Mouse (Mus musculus) forebrain, embryonic 13.5 days (tissue): ENCODE data around the gene Cdyl2. TPM values are rescaled to one million over a fixed set of nuclear protein-coding genes. Genes with fewer than 3 reads are reported as not detected.
A peak's percentile ranks its signal among the peaks of the same experiment; 100 is the strongest.

Experiments
- ATAC-seq: fragments of 200-750 bp; cut with Nextera tagmentation; 2 replicates; pipeline ENCODE4 v1.8.0; 2017
- H3K27ac ChIP-seq: fragments of 300-500 bp; sonication (generic); 2 replicates; pipeline ENCODE4 v1.5.1; 2015; ENCODE audit warnings: inconsistent platforms, mild to moderate bottlenecking, moderate library complexity
- H3K27me3 ChIP-seq: fragments of 300-500 bp; sonication (generic); 2 replicates; pipeline ENCODE4 v1.6.1; 2015; ENCODE audit warnings: mild to moderate bottlenecking, inconsistent platforms
- H3K36me3 ChIP-seq: fragments of 300-500 bp; sonication (generic); 2 replicates; pipeline ENCODE4 v1.6.1; 2015; ENCODE audit warnings: mild to moderate bottlenecking, inconsistent platforms; ENCODE audit not compliant: poor library complexity, severe bottlenecking
- H3K4me1 ChIP-seq: fragments of 300-500 bp; sonication (generic); 2 replicates; pipeline ENCODE4 v1.6.1; 2015; ENCODE audit warnings: inconsistent platforms
- H3K4me2 ChIP-seq: fragments of 300-500 bp; sonication (generic); 2 replicates; pipeline ENCODE4 v1.6.1; 2015; ENCODE audit warnings: inconsistent platforms, mild to moderate bottlenecking, moderate library complexity
- H3K4me3 ChIP-seq: fragments of 300-500 bp; sonication (generic); 2 replicates; pipeline ENCODE4 v1.5.1; 2015; ENCODE audit warnings: mild to moderate bottlenecking, inconsistent platforms
- H3K9ac ChIP-seq: fragments of 300-500 bp; sonication (generic); 2 replicates; pipeline ENCODE4 v1.6.1; 2015; ENCODE audit warnings: mild to moderate bottlenecking, inconsistent platforms
- H3K9me3 ChIP-seq: fragments of 300-500 bp; sonication (generic); replicated peaks from 2 replicates; pipeline ENCODE4 v1.6.1; 2016; ENCODE audit warnings: inconsistent platforms
- WGBS: fragments of 180-500 bp; shearing (Covaris S2); methylation state at CpG from one replicate; pipeline ENCODE4 v1.1.7; 2015; 5-methylcytosine and 5-hydroxymethylcytosine counted together
- polyA plus RNA-seq: library from polyadenylated mRNA; unstranded; fragments of >200 nt; fragmentation: Nextera tagmentation; extraction: Ambion mirVana; gene quantifications from 2 replicates; pipeline ENCODE4 v1.2.1, GENCODE M21; 2015

Cdyl2 gene
- polyA plus RNA-seq, 1 experiment from 2014 or later, result 7.0 TPM

DNA sequence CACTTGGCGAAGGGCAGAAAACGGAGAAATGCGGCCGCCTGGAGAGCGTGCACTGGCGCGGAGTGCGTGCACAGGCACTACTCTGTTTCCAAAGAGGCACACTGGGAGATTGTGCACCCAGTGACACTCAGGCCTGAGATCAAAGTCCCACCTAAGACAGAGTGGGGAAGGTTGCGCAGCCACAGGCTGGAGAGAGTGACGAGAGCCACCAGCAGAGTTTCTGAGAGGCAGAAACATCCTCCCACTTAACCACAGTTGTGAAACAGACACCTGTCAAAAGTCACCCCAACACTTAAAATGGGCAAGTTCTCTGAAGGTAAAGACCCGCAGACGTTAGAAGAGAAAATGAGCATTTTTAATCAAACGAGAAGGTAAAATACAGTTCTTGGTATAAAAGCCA is 97.5 kb downstream of the Cdyl2 start:
- no peak overlapping the region for H3K9ac ChIP-seq
- H3K27ac ChIP-seq, result no peak overlapping the region
- H3K4me1 ChIP-seq, result no peaks in the 10 kb centered on the region
- no peak overlapping the region for H3K4me3 ChIP-seq
- no peak overlapping the region for H3K4me2 ChIP-seq
- no peaks in the 10 kb centered on the region for H3K9me3 ChIP-seq
- no peak for ATAC-seq
- no peaks in the 10 kb centered on the region for H3K36me3 ChIP-seq
- H3K27me3 ChIP-seq, result no peaks in the 10 kb centered on the region
- WGBS, result 93% methylated on average over 13 of the region's 13 CpGs

DNA sequence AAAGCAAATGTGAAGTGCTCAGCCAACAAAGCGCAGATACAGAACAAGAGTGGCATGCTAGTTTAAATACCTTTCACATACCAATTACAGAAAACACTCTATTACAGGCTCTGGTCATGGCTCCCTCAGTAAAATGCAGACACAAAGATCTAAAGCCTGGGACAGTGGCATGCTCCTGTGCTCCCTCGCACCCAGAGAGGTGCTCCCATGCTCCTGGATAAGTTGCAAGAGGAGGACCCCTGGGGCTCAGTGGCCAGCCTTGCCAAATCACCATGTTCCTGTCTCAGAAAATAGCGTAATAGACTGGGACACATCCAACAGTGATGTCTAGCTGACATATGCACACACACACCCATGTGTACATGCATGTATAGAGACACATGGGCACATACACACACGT is 98.4 kb downstream of the Cdyl2 start:
- 90% methylated on average over 4 of the region's 4 CpGs for WGBS
- ATAC-seq, result no peak
- Histone ChIP-seq H3K4me3 (no peak overlapping the region), H3K27ac (no peak overlapping the region), H3K9ac (no peak overlapping the region), H3K36me3 (no peaks in the 10 kb centered on the region), H3K4me2 (no peak overlapping the region), H3K9me3 (no peaks in the 10 kb centered on the region), H3K4me1 (no peaks in the 10 kb centered on the region), H3K27me3 (no peaks in the 10 kb centered on the region)

- no peak for ATAC-seq
- H3K36me3 ChIP-seq, result no peaks in the 10 kb centered on the region
- H3K4me1 ChIP-seq, result no peaks in the 10 kb centered on the region
- H3K27ac ChIP-seq, result no peak overlapping the region
- H3K27me3 ChIP-seq, result no peaks in the 10 kb centered on the region
- no peak overlapping the region for H3K4me3 ChIP-seq
- no peaks in the 10 kb centered on the region for H3K9me3 ChIP-seq
- H3K9ac ChIP-seq, result no peak overlapping the region
- H3K4me2 ChIP-seq, result no peak overlapping the region
- 78% methylated on average over 10 of the region's 10 CpGs for WGBS
These were observed 99.2 kb downstream of the Cdyl2 start for GRCm38 (mm10) chr8:116633470-116634150.

GRCm38 (mm10) chr8:116630066-116630465 is 102.7 kb downstream of the Cdyl2 start:
- Histone ChIP-seq H3K4me1 (no peaks in the 10 kb centered on the region), H3K4me3 (no peak overlapping the region), H3K9ac (no peak overlapping the region), H3K4me2 (no peak overlapping the region), H3K9me3 (no peaks in the 10 kb centered on the region), H3K27ac (no peak overlapping the region), H3K36me3 (no peaks in the 10 kb centered on the region), H3K27me3 (no peaks in the 10 kb centered on the region)
- WGBS, result 43% methylated on average over 11 of the region's 11 CpGs
- no peak for ATAC-seq

- H3K4me1 ChIP-seq, result no peaks in the 10 kb centered on the region
- 87% methylated on average over 7 of the region's 7 CpGs for WGBS
- ATAC-seq, result no peak
These were observed 103.8 kb downstream of the Cdyl2 start for GRCm38 (mm10) chr8:116628975-116629374.

DNA sequence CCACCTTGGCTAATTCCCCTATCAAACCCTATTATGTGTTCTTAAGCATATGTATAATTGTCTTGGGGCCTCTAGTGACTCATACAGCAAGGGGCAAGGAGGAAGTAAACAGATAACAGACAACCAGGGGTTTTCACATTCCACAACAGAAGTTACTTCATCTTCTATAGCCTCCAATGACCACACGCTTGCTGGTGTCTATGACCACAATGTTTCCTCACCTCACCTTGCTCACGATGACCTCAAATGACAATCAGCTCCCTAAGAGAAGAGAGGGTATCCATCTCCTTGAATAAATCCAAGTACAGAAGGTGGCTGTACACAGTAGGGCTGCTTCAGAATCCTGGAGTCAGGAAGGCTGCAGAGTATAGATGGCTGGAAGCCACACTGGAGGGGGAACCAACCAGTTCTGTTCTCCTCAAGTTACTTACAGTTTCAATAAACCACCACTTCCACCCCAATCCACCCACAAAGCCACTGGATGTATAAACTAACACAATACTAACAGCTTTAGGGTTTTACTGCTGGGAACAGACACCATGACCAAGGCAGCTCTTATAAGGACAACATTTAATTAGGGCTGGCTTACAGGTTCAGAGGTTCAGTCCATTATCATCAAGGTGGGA is 104.8 kb downstream of the Cdyl2 start:
- Histone ChIP-seq H3K27ac (no peak overlapping the region), H3K9ac (no peak overlapping the region), H3K36me3 (peaks cover 7% of the 10 kb centered on the region; the same call in 1 of the 2 replicates), H3K4me1 (no peaks in the 10 kb centered on the region), H3K9me3 (no peaks in the 10 kb centered on the region), H3K4me3 (no peak overlapping the region), H3K4me2 (no peak overlapping the region), H3K27me3 (no peaks in the 10 kb centered on the region)
- WGBS, result 94% methylated on average over 2 of the region's 2 CpGs
- ATAC-seq, result no peak

More at GRCm38 (mm10) chr8:116628975-116629374, 103.8 kb downstream of the Cdyl2 start:
- Histone ChIP-seq H3K4me3 (no peak overlapping the region), H3K9me3 (no peaks in the 10 kb centered on the region), H3K36me3 (peaks cover under 1% of the 10 kb centered on the region; the same call in 1 of the 2 replicates), H3K9ac (no peak overlapping the region), H3K27ac (no peak overlapping the region), H3K27me3 (no peaks in the 10 kb centered on the region), H3K4me2 (no peak overlapping the region)

GRCm38 (mm10) chr8:116623591-116623990 is 109.2 kb downstream of the Cdyl2 start:
- ATAC-seq, result no peak
- WGBS, result 96% methylated on average over 11 of the region's 11 CpGs

GRCm38 (mm10) chr8:116622326-116622725 is 110.5 kb downstream of the Cdyl2 start:
- H3K9me3 ChIP-seq, result no peaks in the 10 kb centered on the region
- no peak overlapping the region for H3K4me2 ChIP-seq
- H3K4me3 ChIP-seq, result no peak overlapping the region
- H3K27me3 ChIP-seq, result no peaks in the 10 kb centered on the region
- peak overlapping the region; percentile 61; the same call in 1 of the 2 replicates for H3K27ac ChIP-seq
- ATAC-seq, result no peak
- peaks cover 25% of the 10 kb centered on the region for H3K4me1 ChIP-seq
- H3K36me3 ChIP-seq, result peaks cover 7% of the 10 kb centered on the region; the same call in 1 of the 2 replicates
- WGBS, result 80% methylated on average over 9 of the region's 9 CpGs
- no peak overlapping the region for H3K9ac ChIP-seq

More at GRCm38 (mm10) chr8:116623591-116623990, 109.2 kb downstream of the Cdyl2 start:
- Histone ChIP-seq H3K27ac (no peak overlapping the region), H3K27me3 (no peaks in the 10 kb centered on the region), H3K9ac (no peak overlapping the region), H3K4me2 (no peak overlapping the region), H3K4me3 (no peak overlapping the region), H3K4me1 (peaks cover 25% of the 10 kb centered on the region), H3K9me3 (no peaks in the 10 kb centered on the region), H3K36me3 (peaks cover 7% of the 10 kb centered on the region; the same call in 1 of the 2 replicates)

DNA sequence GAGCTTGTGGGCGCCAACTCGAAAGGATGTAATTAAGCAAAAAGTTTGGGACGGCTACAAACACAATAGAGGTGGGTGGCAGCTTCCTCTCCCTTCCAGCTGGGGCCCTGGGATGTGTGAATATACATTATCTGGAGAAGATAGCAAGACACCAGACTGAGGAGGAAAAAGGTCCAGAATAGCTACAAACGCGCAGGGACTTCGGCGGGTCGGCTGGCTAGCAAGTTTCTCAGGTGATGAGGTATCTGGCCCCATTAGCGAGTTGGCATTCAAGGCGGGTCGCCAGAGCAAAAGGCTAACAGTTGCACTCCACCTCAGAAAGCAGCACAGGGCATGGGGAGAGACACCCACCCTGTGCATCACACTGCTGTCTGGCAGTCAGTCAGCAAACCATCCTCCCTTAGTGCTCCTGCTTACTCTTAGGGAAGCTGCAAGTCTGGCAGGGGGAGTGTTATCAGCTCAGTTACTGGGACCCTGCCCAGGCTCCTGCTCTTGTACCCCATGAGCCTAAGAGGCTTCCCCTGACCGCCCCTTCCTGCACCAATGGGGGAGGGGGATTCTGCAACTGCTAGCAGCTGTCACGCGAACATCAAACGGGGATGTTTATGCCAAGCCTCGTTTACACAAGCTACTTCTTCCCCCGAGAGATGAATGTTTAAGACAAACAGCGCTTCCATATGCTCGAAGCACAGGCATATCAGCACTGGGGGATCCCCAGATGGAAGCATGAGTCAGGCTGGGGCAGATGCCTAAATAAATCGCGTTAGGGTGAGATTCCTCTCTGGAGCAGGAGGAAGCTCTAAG is 111.4 kb downstream of the Cdyl2 start:
- 69% methylated on average over 21 of the region's 21 CpGs for WGBS
- peaks cover 25% of the 10 kb centered on the region for H3K4me1 ChIP-seq
- peak; percentile 79 for ATAC-seq
- peaks cover 7% of the 10 kb centered on the region; the same call in 1 of the 2 replicates for H3K36me3 ChIP-seq
- no peak overlapping the region for H3K9ac ChIP-seq
- peak overlapping the region; percentile 40 for H3K27ac ChIP-seq
- H3K4me2 ChIP-seq, result no peak overlapping the region
- H3K27me3 ChIP-seq, result no peaks in the 10 kb centered on the region
- H3K9me3 ChIP-seq, result no peaks in the 10 kb centered on the region
- H3K4me3 ChIP-seq, result no peak overlapping the region

DNA sequence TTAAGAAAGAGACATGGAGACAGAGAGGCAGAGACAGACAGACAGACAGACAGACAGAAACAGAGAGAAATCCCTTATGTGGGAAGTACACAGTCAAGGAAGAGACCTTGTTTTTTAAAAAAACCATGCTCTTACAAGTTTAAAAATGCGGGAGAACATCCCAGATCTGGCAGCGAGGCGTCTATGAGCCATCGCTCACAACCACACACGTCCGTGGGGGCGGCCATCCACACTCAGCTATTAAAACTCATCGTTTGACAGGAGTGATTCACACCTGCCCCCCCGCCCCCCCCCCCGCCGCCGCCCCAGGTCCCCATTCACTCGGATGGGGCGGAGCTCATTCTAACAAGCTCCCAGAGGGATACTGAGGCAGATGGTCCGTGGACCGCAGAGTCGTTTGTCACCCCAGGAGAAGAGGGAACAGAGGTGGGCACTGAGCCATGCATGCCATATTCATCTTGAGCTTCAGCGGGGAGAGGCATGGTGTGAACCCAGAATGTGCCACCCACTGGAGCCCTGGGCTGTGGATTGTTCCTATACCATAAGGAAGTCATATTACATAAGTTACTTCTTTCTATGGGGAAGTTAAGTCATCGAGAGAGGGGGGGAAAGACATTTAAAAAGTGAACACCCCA is 113.0 kb downstream of the Cdyl2 start:
- H3K4me3 ChIP-seq, result no peak overlapping the region
- H3K36me3 ChIP-seq, result peaks cover 7% of the 10 kb centered on the region; the same call in 1 of the 2 replicates
- H3K4me1 ChIP-seq, result peaks cover 25% of the 10 kb centered on the region
- no peaks in the 10 kb centered on the region for H3K9me3 ChIP-seq
- H3K27ac ChIP-seq, result no peak overlapping the region
- H3K9ac ChIP-seq, result no peak overlapping the region
- no peaks in the 10 kb centered on the region for H3K27me3 ChIP-seq
- WGBS, result 68% methylated on average over 19 of the region's 19 CpGs
- ATAC-seq, result peak; percentile 17; the same call in 1 of the 2 replicates
- no peak overlapping the region for H3K4me2 ChIP-seq

- H3K9ac ChIP-seq, result no peak overlapping the region
- no peaks in the 10 kb centered on the region for H3K27me3 ChIP-seq
- no peak overlapping the region for H3K27ac ChIP-seq
- no peaks in the 10 kb centered on the region for H3K9me3 ChIP-seq
- H3K4me3 ChIP-seq, result no peak overlapping the region
- WGBS, result 91% methylated on average over 5 of the region's 5 CpGs
- ATAC-seq, result no peak
- peaks cover 7% of the 10 kb centered on the region; the same call in 1 of the 2 replicates for H3K36me3 ChIP-seq
- no peak overlapping the region for H3K4me2 ChIP-seq
- H3K4me1 ChIP-seq, result peaks cover 25% of the 10 kb centered on the region
These were observed 113.6 kb downstream of the Cdyl2 start for GRCm38 (mm10) chr8:116619221-116619620.
